Mouse (Mus musculus) megakaryocyte-erythroid progenitor cell, adult 5 weeks (primary cell): ENCODE measurements around the gene Ucp2. TPM values are rescaled to one million over a fixed set of nuclear protein-coding genes. Genes with fewer than 3 reads are reported as not detected.

ENCODE experiments used
- polyA plus RNA-seq: library from polyadenylated mRNA; stranded (reverse); fragments of >175 nt; gene quantifications from 2 replicates; pipeline ENCODE4 v1.2.3, GENCODE M21; 2012

Ucp2 gene
- polyA plus RNA-seq = 989 and 1,188 TPM in 2 replicates

DNA sequence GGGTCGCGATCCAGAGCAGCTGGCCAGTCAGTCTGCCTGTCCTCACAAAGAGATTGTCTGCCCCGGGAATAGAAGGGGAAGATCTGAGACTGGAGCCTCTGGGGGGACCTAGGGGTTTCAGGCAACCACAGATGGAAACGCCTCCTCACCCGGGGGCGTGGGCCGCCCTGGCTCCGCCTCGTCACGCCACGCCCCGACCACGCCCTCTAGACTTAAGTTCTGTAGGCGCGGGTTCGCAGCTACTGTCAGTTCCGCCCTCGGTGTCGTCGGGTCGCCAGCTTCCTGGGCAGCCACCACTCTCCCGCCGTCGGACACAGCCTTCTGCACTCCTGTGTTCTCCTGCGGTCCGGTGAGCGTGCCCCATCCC lies at the start of gene Ucp2:
TSS of gene Ucp2 (plus strand) at position 221 of the 367 bp plus-strand sequence.

DNA sequence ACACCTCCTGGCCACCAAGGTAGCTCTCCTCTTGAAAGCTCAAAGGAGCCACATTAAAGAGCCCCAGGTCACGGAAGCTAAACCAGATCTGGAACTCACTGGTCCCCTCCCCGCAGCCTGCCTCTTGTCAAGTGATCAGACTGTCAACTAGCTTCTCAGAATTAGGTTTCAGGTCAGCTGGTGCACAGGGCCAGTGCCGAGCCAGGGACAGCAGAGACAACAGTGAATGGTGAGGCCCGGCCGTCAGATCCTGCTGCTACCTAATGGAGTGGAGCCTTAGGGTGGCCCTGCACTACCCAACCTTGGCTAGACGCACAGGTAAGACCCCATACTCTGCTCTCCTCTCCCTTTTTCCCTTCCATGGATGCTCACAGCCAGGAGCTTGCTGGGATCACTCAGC lies 20.4 kb upstream of the Ucp2 start, which contains the start of gene Ucp3:
TSS of gene Ucp3 (plus strand) at position 214 of the 400 bp plus-strand sequence.

DNA sequence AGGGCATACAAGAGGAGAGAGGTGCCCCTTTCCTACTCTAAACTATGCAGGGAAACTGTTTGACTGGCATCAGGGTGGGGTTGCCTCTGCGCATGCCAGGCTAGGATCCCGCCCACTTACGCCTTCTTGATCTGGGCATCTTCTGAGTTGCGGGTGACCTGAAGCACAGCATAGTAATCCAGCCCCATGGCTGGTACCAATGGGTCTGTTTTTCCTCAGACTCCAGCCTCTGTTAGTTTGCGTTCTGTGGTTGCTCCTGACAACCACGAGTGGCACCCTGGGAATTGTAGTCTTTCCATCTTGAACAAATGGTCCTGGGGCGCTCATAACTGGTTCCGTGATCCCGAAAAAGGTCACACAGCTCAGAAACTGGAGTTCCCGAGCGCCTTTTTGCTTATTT lies 21.4 kb downstream of the Ucp2 start, which contains the start of gene Dnajb13:
TSS of gene Dnajb13 (minus strand) at position 388 of the 400 bp plus-strand sequence.

DNA sequence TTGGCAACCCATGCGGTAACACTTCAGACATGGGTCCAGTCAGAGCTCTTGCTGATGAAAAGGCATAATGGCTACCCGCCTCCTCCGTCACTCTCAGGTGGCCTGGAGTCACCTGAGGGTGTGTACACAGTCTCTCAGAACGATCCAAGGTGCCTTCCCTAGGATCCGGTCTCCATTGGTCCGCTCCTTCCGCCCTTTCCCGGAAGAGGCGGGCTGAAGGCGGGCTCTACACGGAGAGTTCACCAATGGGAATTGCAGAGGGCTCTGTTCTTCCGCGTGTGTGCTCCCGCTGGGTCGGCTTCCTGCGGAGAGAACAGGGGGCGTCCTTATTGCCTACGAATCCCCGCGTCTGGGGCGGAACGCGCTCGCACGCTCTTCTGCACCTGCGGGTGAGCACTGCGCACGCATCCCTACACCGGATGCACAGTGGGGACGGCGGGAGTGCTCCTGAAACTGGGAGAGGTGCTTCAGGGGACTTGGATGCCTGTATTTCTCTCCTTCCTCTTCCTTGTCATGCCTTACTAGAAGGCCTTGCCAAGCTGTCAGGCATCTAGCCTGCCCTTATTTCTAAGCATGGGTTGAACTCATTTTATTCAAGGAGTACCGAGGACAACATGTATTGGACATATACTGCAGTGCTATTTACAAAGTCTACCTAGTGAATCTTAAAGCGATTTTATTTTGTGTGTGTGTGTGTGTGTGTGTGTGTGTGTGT lies 43.8 kb downstream of the Ucp2 start, which contains the start of gene Coa4:
TSS of gene Coa4 (plus strand) at position 268 of the 715 bp plus-strand sequence.

Other genes starting within 250 kb of the Ucp2 start
- 0.14 TPM in 1 of 2 replicates, not detected in the other for gene P4ha3, start 207.8 kb upstream of the Ucp2 start, polyA plus RNA-seq
- gene C2cd3, start 121.1 kb upstream of the Ucp2 start, polyA plus RNA-seq = 23.0 and 30.0 TPM in 2 replicates
- 51.9 and 62.8 TPM in 2 replicates for gene Ppme1, start 121.0 kb upstream of the Ucp2 start, polyA plus RNA-seq
- 0.12 TPM in 1 of 2 replicates, not detected in the other for gene Ucp3, start 20.3 kb upstream of the Ucp2 start, polyA plus RNA-seq
- gene Dnajb13, start 21.6 kb downstream of the Ucp2 start, polyA plus RNA-seq = 0.75 TPM in 1 of 2 replicates, not detected in the other
- gene Coa4, start 43.7 kb downstream of the Ucp2 start, polyA plus RNA-seq = 6.3 and 7.9 TPM in 2 replicates
- gene Rab6a, start 114.1 kb downstream of the Ucp2 start, polyA plus RNA-seq = 22.5 and 24.7 TPM in 2 replicates
- gene Mrpl48, start 115.0 kb downstream of the Ucp2 start, polyA plus RNA-seq = 3.3 and 3.5 TPM in 2 replicates
- 0.08 TPM in 1 of 2 replicates, not detected in the other for gene Plekhb1, start 169.1 kb downstream of the Ucp2 start, polyA plus RNA-seq
- gene Fam168a, start 213.3 kb downstream of the Ucp2 start, polyA plus RNA-seq = 18.4 and 18.6 TPM in 2 replicates